Mouse (Mus musculus): ENCODE measurements around the gene Slc1a3. TPM values are rescaled to one million over a fixed set of nuclear protein-coding genes. Genes with fewer than 3 reads are reported as not detected.

Gene Slc1a3
- not detected in 2 replicates for total RNA-seq (2023)

GRCm38 (mm10) chr15:8710146-8711006, at the start of gene Slc1a3:
Slc1a3 (minus strand) TSS chr15:8710764.

Other genes starting within 250 kb of the Slc1a3 start
- not detected in 2 replicates for gene Gm2310, start 190.8 kb downstream of the Slc1a3 start, total RNA-seq (2023)